Mouse (Mus musculus) heart, adult 2 months (tissue): ENCODE data around the gene Grap.

Experiments used
- CTCF ChIP-seq: fragments of 200-600 bp; IDR thresholded peaks from 2 replicates; pipeline ENCODE4 v1.8.1; 2022; ENCODE audit warnings: antibody characterized with exemption, mild to moderate bottlenecking, moderate library complexity
- EP300 ChIP-seq: fragments of 200-500 bp; IDR thresholded peaks from 2 replicates; pipeline ENCODE4 v1.6.1; 2011; ENCODE audit warnings: low read depth, low read length, control low read depth; ENCODE audit not compliant: insufficient read depth

- TF ChIP-seq CTCF: no peak
- TF ChIP-seq EP300: no peak
Measured at GRCm38 (mm10) chr11:61643184-61643961, 9.7 kb upstream of the Grap start.
